14 mouse cellular contexts compared by ENCODE assay signal in the genomic region with DNA sequence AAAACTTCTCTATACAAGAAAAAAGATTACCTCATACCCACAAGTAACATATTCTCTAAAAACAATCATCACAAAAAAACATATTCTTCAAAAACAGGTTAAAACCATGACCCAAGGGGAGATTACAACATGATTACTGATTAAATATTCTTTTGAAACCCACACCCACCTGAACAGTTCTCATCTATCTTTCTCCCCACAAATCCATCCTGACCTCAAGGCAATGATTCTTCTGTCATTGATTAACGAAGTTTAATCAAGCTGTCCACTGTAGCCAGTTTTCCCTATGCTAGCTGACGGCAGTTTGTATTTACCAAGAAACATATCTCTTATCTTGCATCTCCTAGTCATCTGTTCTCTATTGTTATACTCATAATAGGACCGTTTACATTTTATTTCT.
"Had no signal": no experiment of that assay in that cellular context is flagged by ENCODE, and none has a peak within 500 bp of the region (broad histone marks: within the 10 kb centered on the region; RNA-seq: fewer than 3 reads in every experiment).

No protein-coding gene starts in this region.

- H3K36me3 ChIP-seq: neural tube, embryonic 15.5 days; stomach, embryonic 15.5 days had no signal

- DNase-seq: right cerebral cortex, adult 18-20 months; right cerebral cortex, postnatal 14 days; right cerebral cortex, postnatal 25 days; right cerebral cortex, postnatal 4 days; spleen, adult 18-20 months; thymus, adult 18-20 months; thymus, adult 2 months; thymus, postnatal 14 days; thymus, postnatal 25 days; thymus, postnatal 36 days; thymus, postnatal 4 days had no signal

- H3K4me3 ChIP-seq: neural tube, embryonic 15.5 days; stomach, embryonic 15.5 days had no signal

- H3K4me2 ChIP-seq: neural tube, embryonic 15.5 days; stomach, embryonic 15.5 days had no signal

- H3K27ac ChIP-seq: neural tube, embryonic 15.5 days; stomach, embryonic 15.5 days; stomach, postnatal 0 days had no signal

- H3K4me1 ChIP-seq: neural tube, embryonic 15.5 days; stomach, embryonic 15.5 days had no signal

- H3K27me3 ChIP-seq: neural tube, embryonic 15.5 days; stomach, embryonic 15.5 days had no signal

- H3K9me3 ChIP-seq: neural tube, embryonic 15.5 days; stomach, embryonic 15.5 days had no signal

- H3K9ac ChIP-seq: neural tube, embryonic 15.5 days; stomach, embryonic 15.5 days had no signal
